Mouse (Mus musculus) midbrain, embryonic 11.5 days (tissue): ENCODE measurements around the gene Mogs. TPM values are rescaled to one million over a fixed set of nuclear protein-coding genes. Genes with fewer than 3 reads are reported as not detected.

Experiments
- ATAC-seq: fragments of 200-750 bp; cut with Nextera tagmentation; 2 replicates; pipeline ENCODE4 v1.8.0; 2017; ENCODE audit warnings: moderate TSS enrichment, moderate library complexity; ENCODE audit not compliant: low FRiP score
- DNase-seq: peaks from one replicate; pipeline ENCODE4 v3.0.0; 2015; ENCODE audit warnings: low spot score; ENCODE audit errors: missing footprints
- H3K27ac ChIP-seq: fragments of 300-500 bp; sonication (generic); 2 replicates; pipeline ENCODE4 v1.5.1; 2014; ENCODE audit warnings: low read depth, low read length
- H3K27me3 ChIP-seq: fragments of 300-500 bp; sonication (generic); 2 replicates; pipeline ENCODE4 v1.6.1; 2014; ENCODE audit warnings: mild to moderate bottlenecking, low read length, moderate library complexity, mixed read lengths; ENCODE audit not compliant: control insufficient read depth, insufficient read depth
- H3K36me3 ChIP-seq: fragments of 300-500 bp; sonication (generic); 2 replicates; pipeline ENCODE4 v1.6.1; 2014; ENCODE audit warnings: mild to moderate bottlenecking, low read length, moderate library complexity, mixed read lengths; ENCODE audit not compliant: control insufficient read depth, insufficient read depth
- H3K4me1 ChIP-seq: fragments of 300-500 bp; sonication (generic); 2 replicates; pipeline ENCODE4 v1.6.1; 2014; ENCODE audit warnings: low read length; ENCODE audit not compliant: control insufficient read depth, insufficient read depth
- H3K4me2 ChIP-seq: fragments of 300-500 bp; sonication (generic); 2 replicates; pipeline ENCODE4 v1.6.1; 2014; ENCODE audit warnings: mild to moderate bottlenecking, moderate library complexity
- H3K4me3 ChIP-seq: fragments of 300-500 bp; sonication (generic); 2 replicates; pipeline ENCODE4 v1.5.1; 2014; ENCODE audit warnings: low read depth, low read length
- H3K9ac ChIP-seq: fragments of 300-500 bp; sonication (generic); 2 replicates; pipeline ENCODE4 v1.6.1; 2014; ENCODE audit warnings: low read length
- H3K9me3 ChIP-seq: fragments of 300-500 bp; sonication (generic); 2 replicates; pipeline ENCODE4 v1.6.1; 2016; ENCODE audit warnings: low read length; ENCODE audit not compliant: control insufficient read depth
- WGBS: fragments of 180-500 bp; shearing (Covaris S2); extraction: QIAGEN DNeasy Blood & Tissue Kit; methylation state at CpG from one replicate; pipeline ENCODE4 v1.1.7; 2014; 5-methylcytosine and 5-hydroxymethylcytosine counted together
- microRNA counts: library from miRNA; unstranded; fragments of <30 nt; microRNA quantifications from one replicate; lab custom pipeline; 2015
- microRNA-seq: library from miRNA; unstranded; fragments of <30 nt; microRNA quantifications from one replicate; pipeline ENCODE4, GENCODE M21; 2017
- polyA plus RNA-seq: library from polyadenylated mRNA; unstranded; fragments of >200 nt; fragmentation: Nextera tagmentation; extraction: Ambion mirVana; gene quantifications from 2 replicates; pipeline ENCODE4 v1.2.1, GENCODE M21; 2014

Mogs gene
- polyA plus RNA-seq, 1 experiment from 2014 or later: 23.4 TPM

DNA sequence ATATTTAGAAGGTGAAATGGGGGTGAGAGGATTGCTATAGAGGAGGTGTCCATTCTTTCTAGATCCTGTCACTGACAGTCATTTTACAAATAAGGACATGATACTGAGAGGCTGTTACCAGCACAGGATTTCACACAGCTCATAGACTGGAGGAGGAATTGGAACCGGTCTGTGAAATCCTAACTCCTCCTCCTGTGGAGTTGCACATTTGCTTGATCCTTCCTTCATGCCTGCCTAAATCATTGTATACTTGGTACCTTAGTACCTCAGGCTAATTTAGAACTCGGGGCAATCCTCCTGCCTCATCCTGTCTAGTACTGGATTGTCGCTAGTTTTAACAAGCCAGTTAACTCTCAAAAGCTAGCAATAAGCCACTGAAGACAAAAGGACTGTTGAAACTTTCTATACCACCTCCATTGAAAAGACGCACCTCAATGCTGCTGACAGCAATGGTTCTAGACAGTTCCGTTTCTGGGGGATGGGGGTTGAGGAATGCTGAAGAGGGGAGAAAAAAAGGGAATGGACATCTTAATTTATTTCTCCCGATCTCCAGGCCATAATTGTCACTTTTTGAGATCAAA lies 49.8 kb downstream of the Mogs start:
- no peaks in the 10 kb centered on the region for H3K36me3 ChIP-seq
- 4% methylated on average over 6 of the region's 6 CpGs for WGBS
- no peak overlapping the region for H3K27ac ChIP-seq

DNA sequence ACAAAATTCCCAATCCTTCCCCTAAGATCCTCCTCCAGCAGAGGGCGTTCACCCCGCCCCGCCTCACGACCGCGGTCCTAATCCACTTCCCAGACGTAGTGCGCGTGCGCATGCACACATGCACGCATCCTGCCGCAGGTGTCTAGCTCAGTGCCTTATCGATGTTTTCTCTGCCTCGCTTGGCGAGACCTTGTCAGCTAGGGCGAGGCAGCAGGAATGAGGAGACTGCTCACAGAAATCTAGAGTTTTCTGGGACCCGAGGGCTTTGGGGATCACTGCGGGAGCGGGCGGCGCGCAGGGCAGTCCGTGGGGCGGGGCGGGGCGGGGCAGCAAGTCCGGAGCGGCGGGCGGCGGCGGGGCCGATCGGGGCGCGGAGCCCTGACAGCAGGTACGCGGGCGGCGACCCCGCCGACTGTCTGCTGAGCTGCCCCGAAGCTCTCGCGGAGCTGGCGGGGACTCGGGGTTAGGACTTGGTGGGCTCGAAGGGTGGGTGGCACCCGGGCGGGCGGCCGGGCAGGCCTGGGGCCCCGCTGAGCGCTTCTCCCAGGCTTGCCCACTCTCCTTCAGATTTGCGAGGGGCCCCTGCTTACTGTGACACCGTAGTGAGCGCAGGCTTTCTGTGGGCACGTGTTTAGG lies 50.4 kb downstream of the Mogs start, which contains the start of gene Dctn1:
TSS of gene Dctn1 (plus strand) at position 314 of the 636 bp plus-strand sequence.
- Histone ChIP-seq H3K27me3 (peaks cover 22% of the 10 kb centered on the region), H3K4me3 (peak within 1 kb of the TSS; percentile 83), H3K4me1 (peaks cover 20% of the 10 kb centered on the region), H3K9ac (peak within 1 kb of the TSS; percentile 84), H3K36me3 (no peaks in the 10 kb centered on the region), H3K9me3 (no peaks in the 10 kb centered on the region), H3K4me2 (peak within 1 kb of the TSS; percentile 88), H3K27ac (peak within 1 kb of the TSS; percentile 72)
- ATAC-seq (peak; percentile 88), DNase-seq (peak; percentile 99)
- under 1% methylated on average over 58 of the region's 58 CpGs for WGBS

More for the DNA sequence above, 49.8 kb downstream of the Mogs start:
- no peak for DNase-seq
- peak overlapping the region; percentile 84; the same call in 1 of the 2 replicates for H3K9ac ChIP-seq
- H3K4me3 ChIP-seq: peak overlapping the region; percentile 83
- peaks cover 20% of the 10 kb centered on the region for H3K4me1 ChIP-seq
- H3K4me2 ChIP-seq: peak overlapping the region; percentile 88
- ATAC-seq: peak; percentile 31
- no peaks in the 10 kb centered on the region for H3K9me3 ChIP-seq
- H3K27me3 ChIP-seq: peaks cover 28% of the 10 kb centered on the region

DNA sequence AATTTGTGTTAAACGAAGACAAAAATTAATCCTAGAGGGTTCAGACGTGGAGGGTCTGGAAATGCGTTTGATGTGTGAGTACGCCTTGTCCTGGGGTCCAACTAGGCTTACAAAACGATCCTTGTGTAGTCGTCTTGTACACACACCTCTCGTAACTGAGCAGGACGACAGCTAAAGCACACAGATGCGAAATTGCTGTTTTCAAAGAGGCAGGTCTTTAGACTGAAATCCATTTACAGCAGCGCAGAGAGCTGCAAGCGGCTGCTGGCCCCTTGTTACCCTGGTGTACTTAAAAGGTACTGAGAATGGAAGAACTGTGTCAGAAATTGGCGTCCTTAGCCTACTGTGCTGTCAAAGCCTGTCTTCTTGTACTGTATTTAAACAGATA lies 50.9 kb downstream of the Mogs start:
- Histone ChIP-seq H3K27me3 (peaks cover 17% of the 10 kb centered on the region), H3K4me2 (peak overlapping the region; percentile 88), H3K9me3 (no peaks in the 10 kb centered on the region), H3K36me3 (no peaks in the 10 kb centered on the region), H3K9ac (peak overlapping the region; percentile 84), H3K4me1 (peaks cover 20% of the 10 kb centered on the region), H3K4me3 (peak overlapping the region; percentile 83), H3K27ac (no peak overlapping the region)
- WGBS: under 1% methylated on average over 12 of the region's 12 CpGs
- ATAC-seq (no peak; the same call in 1 of the 2 replicates), DNase-seq (no peak)

MicroRNAs within 50 kb of the gene (microRNA counts, 519-probe panel; counts per million panel counts)
- not detected for microRNA mmu-miR-3470a+mmu-miR-3470b (lab: Ali Mortazavi, UCI)

Small RNA genes lying within 50 kb of the gene (microRNA-seq; reads per million reads assigned to microRNA genes)
- gene Mir3470a: not detected

Other genes starting within 250 kb of the Mogs start
- gene Sema4f, start 175.7 kb upstream of the Mogs start, polyA plus RNA-seq: 0.91 and 1.1 TPM in 2 replicates
- gene M1ap, start 168.6 kb upstream of the Mogs start, polyA plus RNA-seq: 0.18 TPM in 1 of 2 replicates, not detected in the other
- 4.0 and 5.2 TPM in 2 replicates for gene Dok1, start 82.0 kb upstream of the Mogs start, polyA plus RNA-seq
- 6.6 and 6.8 TPM in 2 replicates for gene Loxl3, start 81.3 kb upstream of the Mogs start, polyA plus RNA-seq
- gene Aup1, start 61.0 kb upstream of the Mogs start, polyA plus RNA-seq: 109 and 111 TPM in 2 replicates
- 28.2 and 30.0 TPM in 2 replicates for gene Htra2, start 60.2 kb upstream of the Mogs start, polyA plus RNA-seq
- 0.43 and 0.68 TPM in 2 replicates for gene Dqx1, start 57.7 kb upstream of the Mogs start, polyA plus RNA-seq
- not detected in 2 replicates for gene Tlx2, start 45.2 kb upstream of the Mogs start, polyA plus RNA-seq
- 31.5 and 35.5 TPM in 2 replicates for gene Pcgf1, start 37.6 kb upstream of the Mogs start, polyA plus RNA-seq
- gene Lbx2, start 29.1 kb upstream of the Mogs start, polyA plus RNA-seq: 0.44 TPM in 1 of 2 replicates, not detected in the other
- 0.83 and 1.00 TPM in 2 replicates for gene Ccdc142, start 13.9 kb upstream of the Mogs start, polyA plus RNA-seq
- gene Gm42688, start 13.9 kb upstream of the Mogs start, polyA plus RNA-seq: 1.2 and 2.3 TPM in 2 replicates
- gene Mrpl53, start 6.5 kb upstream of the Mogs start, polyA plus RNA-seq: 120 and 130 TPM in 2 replicates
- 134 and 153 TPM in 2 replicates for gene Wbp1, start 6.1 kb downstream of the Mogs start, polyA plus RNA-seq
- 18.8 and 19.4 TPM in 2 replicates for gene Ino80b, start 9.9 kb downstream of the Mogs start, polyA plus RNA-seq
- gene Rtkn, start 20.0 kb downstream of the Mogs start, polyA plus RNA-seq: 13.6 and 16.6 TPM in 2 replicates
- gene Wdr54, start 40.9 kb downstream of the Mogs start, polyA plus RNA-seq: 11.1 and 13.7 TPM in 2 replicates
- gene 1700003E16Rik, start 40.9 kb downstream of the Mogs start, polyA plus RNA-seq: 1.7 TPM in 2 replicates
- gene Dctn1, start 50.4 kb downstream of the Mogs start, polyA plus RNA-seq: 80.2 and 81.7 TPM in 2 replicates
- 0.52 and 0.68 TPM in 2 replicates for gene Slc4a5, start 104.3 kb downstream of the Mogs start, polyA plus RNA-seq
- 48.0 and 51.6 TPM in 2 replicates for gene Mthfd2, start 210.4 kb downstream of the Mogs start, polyA plus RNA-seq
- 73.7 and 82.0 TPM in 2 replicates for gene Mob1a, start 210.5 kb downstream of the Mogs start, polyA plus RNA-seq
- gene Bola3, start 233.7 kb downstream of the Mogs start, polyA plus RNA-seq: 134 and 144 TPM in 2 replicates